Mouse (Mus musculus) lung, postnatal 10 days (tissue): Measurements from ENCODE around the gene Rpl9-ps1.

Source experiments
- DNase-seq: peaks from one replicate; pipeline ENCODE4 v3.0.0; 2021

Rpl9-ps1 gene

GRCm38 (mm10) chr11:83618238-83618637 lies 27.2 kb downstream of the Rpl9-ps1 start:
- DNase-seq, result no peak

GRCm38 (mm10) chr11:83616586-83616985 lies 28.8 kb downstream of the Rpl9-ps1 start:
- DNase-seq, result no peak

- DNase-seq, result no peak
Observed at GRCm38 (mm10) chr11:83610900-83611299, 34.5 kb downstream of the Rpl9-ps1 start.

GRCm38 (mm10) chr11:83606396-83606795 lies 39.0 kb downstream of the Rpl9-ps1 start:
- no peak for DNase-seq

GRCm38 (mm10) chr11:83605535-83605934 lies 39.9 kb downstream of the Rpl9-ps1 start:
- no peak for DNase-seq

GRCm38 (mm10) chr11:83604698-83605097 lies 40.7 kb downstream of the Rpl9-ps1 start:
- no peak for DNase-seq

GRCm38 (mm10) chr11:83603399-83603798 lies 42.0 kb downstream of the Rpl9-ps1 start:
- DNase-seq, result no peak

- DNase-seq, result peak; percentile 21
Observed at GRCm38 (mm10) chr11:83600576-83600975, 44.8 kb downstream of the Rpl9-ps1 start.

GRCm38 (mm10) chr11:83598991-83599390 lies 46.4 kb downstream of the Rpl9-ps1 start:
- no peak for DNase-seq

- no peak for DNase-seq
Observed at GRCm38 (mm10) chr11:83598207-83598837, 47.1 kb downstream of the Rpl9-ps1 start.

GRCm38 (mm10) chr11:83597796-83598195 lies 47.6 kb downstream of the Rpl9-ps1 start:
- no peak for DNase-seq

GRCm38 (mm10) chr11:83595669-83596455 lies 49.6 kb downstream of the Rpl9-ps1 start:
- no peak for DNase-seq
